Mouse (Mus musculus): ENCODE measurements around the gene Mtor.

GRCm38 (mm10) chr4:148415575-148415974, 32.8 kb upstream of the Mtor start:
- TF ChIP-seq TCF12 (IDR thresholded peaks at IDR 0.05; ENCODE audit: low read depth, low read length) (no peak), POLR2A (IDR thresholded peaks at IDR 0.05; ENCODE audit: low read depth, low read length) (no peak), USF2 (conservative IDR thresholded peaks at IDR 0.05; ENCODE audit: low read depth, low read length) (no peak), E2F4 (IDR thresholded peaks at IDR 0.05; ENCODE audit: insufficient replicate concordance, low read depth, low read length) (no peak), CTCF (conservative IDR thresholded peaks at IDR 0.05 in 1 of 2, IDR thresholded peaks at IDR 0.05 in 1 of 2; ENCODE audit: low read depth in 2 of 2, low read length in 2 of 2) (no peak), KAT2A (IDR thresholded peaks at IDR 0.05; ENCODE audit: insufficient replicate concordance, low read length) (no peak), TBP (conservative IDR thresholded peaks at IDR 0.05; ENCODE audit: low read depth, low read length) (no peak), MAX (IDR thresholded peaks at IDR 0.05; ENCODE audit: low read length) (no peak), SMC3 (IDR thresholded peaks at IDR 0.05; ENCODE audit: low read depth, low read length) (no peak), MAFK (IDR thresholded peaks at IDR 0.05; ENCODE audit: insufficient replicate concordance, low read length) (no peak), MXI1 (IDR thresholded peaks at IDR 0.05; ENCODE audit: low read depth, low read length) (no peak)

Measured in CH12.LX (cell line).